Mouse (Mus musculus): ENCODE measurements around the gene Kifap3. TPM values are rescaled to one million over a fixed set of nuclear protein-coding genes. Genes with fewer than 3 reads are reported as not detected.
A peak's percentile ranks its signal among the peaks of the same experiment; 100 is the strongest.
"Not testable (repeated sequence)": the region's sequence is repeated elsewhere in the genome, so short reads cannot be mapped to it uniquely, and the experiment has no call there.

Kifap3 gene
- 100 to 1,000 TPM; 183 to 193 TPM for total RNA-seq (2021)

- peak; percentile 90 to 92 for DNase-seq (ENCODE audit: extremely low spot score in 1 of 2, low spot score in 1 of 2)
These were observed at the start of gene Kifap3 for GRCm38 (mm10) chr1:163779336-163780115. Kifap3 (plus strand) TSS chr1:163779583.

GRCm38 (mm10) chr1:163731166-163731565, 48.2 kb upstream of the Kifap3 start:
- DNase-seq (ENCODE audit: extremely low spot score in 1 of 2, low spot score in 1 of 2): not testable (repeated sequence)

GRCm38 (mm10) chr1:163736441-163737238, 42.7 kb upstream of the Kifap3 start:
- no peak for DNase-seq (ENCODE audit: extremely low spot score in 1 of 2, low spot score in 1 of 2)

GRCm38 (mm10) chr1:163737239-163737533, 42.2 kb upstream of the Kifap3 start:
- DNase-seq (ENCODE audit: extremely low spot score in 1 of 2, low spot score in 1 of 2): no peak

GRCm38 (mm10) chr1:163751360-163751992, 27.9 kb upstream of the Kifap3 start:
- no peak for DNase-seq (ENCODE audit: extremely low spot score in 1 of 2, low spot score in 1 of 2)

- DNase-seq (ENCODE audit: extremely low spot score in 1 of 2, low spot score in 1 of 2): no peak
These were observed 21.7 kb upstream of the Kifap3 start for GRCm38 (mm10) chr1:163757462-163758207.

- not testable (repeated sequence) for DNase-seq (ENCODE audit: extremely low spot score in 1 of 2, low spot score in 1 of 2)
These were observed 4.2 kb downstream of the Kifap3 start for GRCm38 (mm10) chr1:163783577-163783976.

- no peak for DNase-seq (ENCODE audit: extremely low spot score in 1 of 2, low spot score in 1 of 2)
These were observed 42.0 kb downstream of the Kifap3 start for GRCm38 (mm10) chr1:163821365-163821764.

GRCm38 (mm10) chr1:163829482-163829881, 50.1 kb downstream of the Kifap3 start:
- no peak for DNase-seq (ENCODE audit: extremely low spot score in 1 of 2, low spot score in 1 of 2)

- no peak for DNase-seq (ENCODE audit: extremely low spot score in 1 of 2, low spot score in 1 of 2)
These were observed 54.7 kb downstream of the Kifap3 start for GRCm38 (mm10) chr1:163834066-163834465.

GRCm38 (mm10) chr1:163835062-163835461, 55.7 kb downstream of the Kifap3 start:
- DNase-seq (ENCODE audit: extremely low spot score in 1 of 2, low spot score in 1 of 2): no peak

GRCm38 (mm10) chr1:163838482-163838881, 59.1 kb downstream of the Kifap3 start:
- DNase-seq (ENCODE audit: extremely low spot score in 1 of 2, low spot score in 1 of 2): not testable (repeated sequence)

GRCm38 (mm10) chr1:163840555-163840954, 61.2 kb downstream of the Kifap3 start:
- DNase-seq (ENCODE audit: extremely low spot score in 1 of 2, low spot score in 1 of 2): no peak

- DNase-seq (ENCODE audit: extremely low spot score in 1 of 2, low spot score in 1 of 2): no peak
These were observed 62.9 kb downstream of the Kifap3 start for GRCm38 (mm10) chr1:163842238-163842637.

- DNase-seq (ENCODE audit: extremely low spot score in 1 of 2, low spot score in 1 of 2): no peak
These were observed 64.5 kb downstream of the Kifap3 start for GRCm38 (mm10) chr1:163843899-163844298.

- DNase-seq (ENCODE audit: extremely low spot score in 1 of 2, low spot score in 1 of 2): no peak
These were observed 73.6 kb downstream of the Kifap3 start for GRCm38 (mm10) chr1:163852884-163853560.

GRCm38 (mm10) chr1:163858420-163858819, 79.0 kb downstream of the Kifap3 start:
- no peak for DNase-seq (ENCODE audit: extremely low spot score in 1 of 2, low spot score in 1 of 2)

- DNase-seq (ENCODE audit: extremely low spot score in 1 of 2, low spot score in 1 of 2): no peak
These were observed 82.2 kb downstream of the Kifap3 start for GRCm38 (mm10) chr1:163861538-163861937.

GRCm38 (mm10) chr1:163873158-163873557, 93.8 kb downstream of the Kifap3 start:
- DNase-seq (ENCODE audit: extremely low spot score in 1 of 2, low spot score in 1 of 2): no peak

- no peak for DNase-seq (ENCODE audit: extremely low spot score in 1 of 2, low spot score in 1 of 2)
These were observed 110.2 kb downstream of the Kifap3 start for GRCm38 (mm10) chr1:163889629-163890028.
